Mouse (Mus musculus): ENCODE data around the gene Acly.

GRCm38 (mm10) chr11:100526052-100526816 lies 1.6 kb downstream of the Acly start:
- TF ChIP-seq CTCF (IDR thresholded peaks at IDR 0.05; ENCODE audit: low read depth, low read length): no peak
- TF ChIP-seq GATA1 (IDR thresholded peaks at IDR 0.05; ENCODE audit: borderline replicate concordance, low read length): no peak
